Mouse (Mus musculus) liver, embryonic 14.5 days (tissue): Measurements from ENCODE around the gene Foxn3. TPM values are rescaled to one million over a fixed set of nuclear protein-coding genes. Genes with fewer than 3 reads are reported as not detected.

ENCODE experiments used
- ATAC-seq: fragments of 200-750 bp; cut with Nextera tagmentation; 2 replicates; pipeline ENCODE4 v1.8.0; 2017; ENCODE audit warnings: moderate number of reproducible peaks, mild to moderate bottlenecking, moderate library complexity; ENCODE audit not compliant: insufficient read depth
- DNase-seq, 3 experiments: peaks; one replicate each; pipeline ENCODE4 v3.0.0-alpha.2; 2012 to 2013; ENCODE audit warnings: low read depth in 3 of 3, low spot score in 3 of 3
- H3K27ac ChIP-seq: fragments of 300-500 bp; sonication (generic); 2 replicates; pipeline ENCODE4 v1.5.1; 2014; ENCODE audit warnings: moderate library complexity, mild to moderate bottlenecking, control low read depth, inconsistent platforms
- H3K27me3 ChIP-seq: fragments of 300-500 bp; sonication (generic); 2 replicates; pipeline ENCODE4 v1.6.1; 2014; ENCODE audit warnings: mild to moderate bottlenecking, low read length, moderate library complexity; ENCODE audit not compliant: control insufficient read depth, insufficient read depth
- H3K36me3 ChIP-seq: fragments of 300-500 bp; sonication (generic); replicated peaks from 2 replicates; pipeline ENCODE4 v1.6.1; 2014; ENCODE audit warnings: low read depth; ENCODE audit not compliant: control insufficient read depth, insufficient read depth
- H3K4me1 ChIP-seq, 2 experiments: fragments of 200-500 bp in 1 of 2; fragments of 300-500 bp in 1 of 2; sonication (generic) in 1 of 2; replicated peaks; 2 replicates each; pipeline ENCODE4 v1.6.1; 2012 to 2014; ENCODE audit warnings: antibody characterized with exemption in 1 of 2, inconsistent platforms in 1 of 2, low read length in 1 of 2; ENCODE audit not compliant: control insufficient read depth in 2 of 2, insufficient read depth in 2 of 2
- H3K4me2 ChIP-seq: fragments of 300-500 bp; sonication (generic); 2 replicates; pipeline ENCODE4 v1.6.1; 2014; ENCODE audit warnings: low read depth, mild to moderate bottlenecking, control low read depth, moderate library complexity
- H3K4me3 ChIP-seq, 2 experiments: fragments of 200-500 bp in 1 of 2; fragments of 300-500 bp in 1 of 2; sonication (generic) in 1 of 2; 2 replicates each; pipeline ENCODE4 v1.5.1; 2012 to 2014; ENCODE audit warnings: low read depth in 2 of 2, low read length in 2 of 2, mild to moderate bottlenecking in 2 of 2, control low read depth in 1 of 2, inconsistent platforms in 1 of 2, moderate library complexity in 1 of 2; ENCODE audit not compliant: insufficient read depth in 1 of 2
- H3K9ac ChIP-seq: fragments of 300-500 bp; sonication (generic); replicated peaks from 2 replicates; pipeline ENCODE4 v1.6.1; 2014; ENCODE audit warnings: mild to moderate bottlenecking, control low read depth, moderate library complexity
- H3K9me3 ChIP-seq: fragments of 300-500 bp; sonication (generic); 2 replicates; pipeline ENCODE4 v1.6.1; 2016; ENCODE audit warnings: low read length, mixed read lengths; ENCODE audit not compliant: control insufficient read depth
- CTCF ChIP-seq: IDR thresholded peaks from 2 replicates; pipeline ENCODE4 v1.5.1; 2016; ENCODE audit warnings: antibody characterized with exemption, low read depth, control low read depth
- EP300 ChIP-seq: IDR thresholded peaks from 2 replicates; pipeline ENCODE4 v1.6.1; 2016; ENCODE audit warnings: antibody characterized with exemption, low read depth
- WGBS: fragments of 180-500 bp; shearing (Covaris S2); extraction: QIAGEN DNeasy Blood & Tissue Kit; methylation state at CpG from one replicate; pipeline ENCODE4 v1.1.7; 2014; ENCODE audit not compliant: insufficient replicate concordance; 5-methylcytosine and 5-hydroxymethylcytosine counted together
- polyA plus RNA-seq, 2 experiments: library from polyadenylated mRNA; depleted of rRNA in 1 of 2; stranded (reverse) in 1 of 2; unstranded in 1 of 2; fragments of >200 nt; fragmentation: Nextera tagmentation in 1 of 2; extraction: Ambion mirVana in 1 of 2; gene quantifications; 2 replicates each; pipeline versions ENCODE4 v1.2.1 to v1.2.3; 2012 to 2014

The Foxn3 gene
- polyA plus RNA-seq, 2 experiments = 2.7 to 13.6 TPM

DNA sequence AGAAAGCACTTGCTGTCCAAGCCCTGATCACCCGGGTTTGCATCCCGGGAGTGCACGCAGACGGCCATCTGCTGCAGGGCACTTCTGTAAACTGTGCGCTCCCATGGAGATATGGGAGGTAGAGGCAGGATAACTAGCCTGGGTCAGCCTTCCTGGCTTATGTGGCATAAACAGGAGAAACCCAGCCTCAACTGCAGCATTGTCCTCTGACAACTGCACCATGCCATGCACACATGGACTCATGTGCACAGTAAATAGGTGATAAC lies 332.7 kb downstream of the Foxn3 start:
- Histone ChIP-seq H3K27ac (no peak overlapping the region), H3K36me3 (no peaks in the 10 kb centered on the region), H3K9me3 (no peaks in the 10 kb centered on the region), H3K4me3 (no peak overlapping the region), H3K4me1 (peaks cover 0 to 5% of the 10 kb centered on the region in 2 experiments; a peak in 3 of 4 replicates), H3K9ac (no peak overlapping the region), H3K4me2 (no peak overlapping the region), H3K27me3 (no peaks in the 10 kb centered on the region)
- WGBS = 80% methylated on average over 5 of the region's 5 CpGs
- no peak for DNase-seq
- no peak for ATAC-seq
- no peak for TF ChIP-seq EP300
- no peak for TF ChIP-seq CTCF

- Histone ChIP-seq H3K4me3 (no peak overlapping the region), H3K4me2 (no peak overlapping the region), H3K27me3 (no peaks in the 10 kb centered on the region), H3K4me1 (peaks cover 0 to 5% of the 10 kb centered on the region in 2 experiments; a peak in 3 of 4 replicates), H3K27ac (no peak overlapping the region), H3K9ac (no peak overlapping the region), H3K9me3 (no peaks in the 10 kb centered on the region), H3K36me3 (no peaks in the 10 kb centered on the region)
- no peak for ATAC-seq
- WGBS = 74% methylated on average over 17 of the region's 17 CpGs
- DNase-seq = no peak
- TF ChIP-seq CTCF (no peak), EP300 (no peak)
Measured at GRCm38 (mm10) chr12:99229973-99230782, 333.2 kb downstream of the Foxn3 start.

DNA sequence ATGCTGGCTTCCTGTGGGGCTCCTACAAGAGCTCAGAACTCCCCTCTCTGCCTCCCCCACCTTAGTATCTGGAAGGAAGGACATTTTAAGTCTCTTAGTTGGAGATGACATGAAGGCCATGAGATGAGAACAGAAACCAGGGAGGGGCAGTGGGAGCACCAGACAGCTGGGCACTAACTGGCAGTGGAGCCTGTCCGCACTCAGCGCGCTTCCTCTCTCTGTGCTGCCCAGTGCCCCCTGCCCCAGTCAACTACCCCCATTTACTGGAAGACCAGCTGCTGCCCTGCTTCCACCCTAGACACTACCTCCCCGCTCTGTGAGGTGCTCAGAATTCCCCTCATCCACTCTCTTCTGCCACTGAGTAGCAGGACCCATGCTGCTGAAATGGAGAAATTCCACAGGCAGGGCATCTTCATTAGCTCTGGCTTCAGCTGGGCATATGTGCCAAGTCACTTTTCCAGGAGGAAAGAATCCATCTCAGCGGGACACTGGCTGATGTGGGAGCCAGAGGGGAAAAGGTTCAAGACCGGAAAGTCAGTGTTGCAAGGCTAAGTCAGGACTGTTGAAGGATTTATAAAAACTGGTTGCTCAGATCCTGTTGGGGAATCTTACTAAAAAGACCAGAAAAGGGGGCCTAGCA lies 335.9 kb downstream of the Foxn3 start:
- H3K4me3 ChIP-seq = no peak overlapping the region
- H3K9ac ChIP-seq = no peak overlapping the region
- DNase-seq (no peak), ATAC-seq (no peak)
- TF ChIP-seq CTCF (no peak), EP300 (no peak)
- 78% methylated on average over 6 of the region's 6 CpGs for WGBS
- no peak overlapping the region for H3K27ac ChIP-seq
- H3K4me1 ChIP-seq = no peaks in the 10 kb centered on the region; a peak in 2 of 4 replicates
- H3K9me3 ChIP-seq = no peaks in the 10 kb centered on the region
- H3K4me2 ChIP-seq = no peak overlapping the region
- no peaks in the 10 kb centered on the region for H3K27me3 ChIP-seq
- no peaks in the 10 kb centered on the region for H3K36me3 ChIP-seq

DNA sequence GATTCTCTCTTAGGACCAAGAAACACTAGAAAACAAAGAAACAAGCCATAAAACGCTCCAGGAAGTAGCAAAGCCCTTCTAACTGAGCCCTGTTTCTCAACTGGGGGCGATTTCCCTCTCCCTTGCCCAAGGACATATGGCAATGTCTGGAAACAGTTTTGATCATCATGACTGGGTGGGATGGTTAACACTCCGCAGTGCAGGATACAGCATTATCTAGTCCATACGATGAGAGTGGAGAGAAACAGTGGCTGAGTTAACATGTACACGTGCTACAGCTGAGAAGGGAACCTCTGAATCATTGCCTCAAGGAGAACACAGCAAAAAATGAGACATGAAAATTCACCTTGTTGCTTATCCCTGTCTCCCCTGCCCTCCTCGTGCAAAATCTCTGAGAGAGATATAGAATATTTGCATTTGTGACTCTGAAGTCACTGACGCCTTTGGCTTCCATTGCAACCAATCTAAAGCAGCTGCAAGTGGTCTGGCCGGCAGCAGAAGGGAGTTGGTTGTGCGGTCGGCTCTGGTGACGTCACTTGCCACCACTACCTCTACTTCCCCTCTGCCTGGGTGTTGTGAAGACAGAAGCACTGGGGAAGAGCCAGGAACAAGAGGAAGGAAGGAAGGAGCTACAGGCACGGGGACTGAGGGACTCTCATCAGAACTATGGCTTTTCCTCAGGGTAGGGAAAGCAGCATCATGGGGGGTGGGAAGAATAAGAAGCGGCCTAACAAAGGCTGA lies 338.3 kb downstream of the Foxn3 start:
- H3K27ac ChIP-seq = no peak overlapping the region
- 35% methylated on average over 13 of the region's 13 CpGs for WGBS
- no peak for ATAC-seq

More for the DNA sequence above, 338.3 kb downstream of the Foxn3 start:
- Histone ChIP-seq H3K4me1 (no peaks in the 10 kb centered on the region; a peak in 2 of 4 replicates), H3K4me3 (no peak overlapping the region), H3K36me3 (no peaks in the 10 kb centered on the region), H3K9ac (no peak overlapping the region), H3K27me3 (no peaks in the 10 kb centered on the region), H3K9me3 (no peaks in the 10 kb centered on the region), H3K4me2 (no peak overlapping the region)
- TF ChIP-seq CTCF (no peak), EP300 (no peak)
- DNase-seq = peak in 2 of 3 experiments; percentile 10
